Mouse (Mus musculus) brain, embryonic 14.5 days (tissue): Measurements from ENCODE around the gene Ankfy1.

Experiments used
- CTCF ChIP-seq: fragments of 200-500 bp; IDR thresholded peaks from 2 replicates; pipeline ENCODE4 v1.5.1; 2012; ENCODE audit warnings: inconsistent platforms, mild to moderate bottlenecking, moderate library complexity, borderline replicate concordance; ENCODE audit not compliant: insufficient read depth, insufficient read length; ENCODE audit errors: extremely low read depth
- POLR2A ChIP-seq: fragments of 200-500 bp; IDR thresholded peaks from 2 replicates; pipeline ENCODE4 v1.6.1; 2012; ENCODE audit warnings: mild to moderate bottlenecking, inconsistent platforms, borderline replicate concordance; ENCODE audit not compliant: poor library complexity, insufficient read depth, insufficient read length, severe bottlenecking; ENCODE audit errors: extremely low read depth

- TF ChIP-seq CTCF (no peak), POLR2A (no peak)
Measured at GRCm38 (mm10) chr11:72736320-72736719, 46.5 kb downstream of the Ankfy1 start.
